Mouse (Mus musculus) forebrain, embryonic 12.5 days (tissue): ENCODE results near the gene Ntrk3. TPM values are rescaled to one million over a fixed set of nuclear protein-coding genes. Genes with fewer than 3 reads are reported as not detected.

ENCODE experiments used
- ATAC-seq: fragments of 200-750 bp; cut with Nextera tagmentation; 2 replicates; pipeline ENCODE4 v1.8.0; 2017; ENCODE audit warnings: moderate TSS enrichment; ENCODE audit not compliant: low FRiP score
- H3K27ac ChIP-seq: fragments of 300-500 bp; sonication (generic); 2 replicates; pipeline ENCODE4 v1.5.1; 2016; ENCODE audit warnings: mild to moderate bottlenecking
- H3K27me3 ChIP-seq: fragments of 300-500 bp; sonication (generic); 2 replicates; pipeline ENCODE4 v1.6.1; 2016; ENCODE audit warnings: mild to moderate bottlenecking
- H3K36me3 ChIP-seq: fragments of 300-500 bp; sonication (generic); replicated peaks from 2 replicates; pipeline ENCODE4 v1.6.1; 2016; ENCODE audit warnings: mild to moderate bottlenecking
- H3K4me1 ChIP-seq: fragments of 300-500 bp; sonication (generic); 2 replicates; pipeline ENCODE4 v1.6.1; 2016
- H3K4me2 ChIP-seq: fragments of 300-500 bp; sonication (generic); 2 replicates; pipeline ENCODE4 v1.6.1; 2016; ENCODE audit warnings: mild to moderate bottlenecking, moderate library complexity
- H3K4me3 ChIP-seq: fragments of 300-500 bp; sonication (generic); replicated peaks from 2 replicates; pipeline ENCODE4 v1.5.1; 2016; ENCODE audit warnings: mild to moderate bottlenecking
- H3K9ac ChIP-seq: fragments of 300-500 bp; sonication (generic); 2 replicates; pipeline ENCODE4 v1.6.1; 2016; ENCODE audit warnings: mild to moderate bottlenecking
- H3K9me3 ChIP-seq: fragments of 300-500 bp; sonication (generic); 2 replicates; pipeline ENCODE4 v1.6.1; 2016
- WGBS: fragments of 180-500 bp; shearing (Covaris S2); methylation state at CpG from one replicate; pipeline ENCODE4 v1.1.7; 2016; 5-methylcytosine and 5-hydroxymethylcytosine counted together
- polyA plus RNA-seq: library from polyadenylated mRNA; unstranded; fragments of >200 nt; fragmentation: Nextera tagmentation; extraction: Ambion mirVana; gene quantifications from 2 replicates; pipeline ENCODE4 v1.2.1, GENCODE M21; 2016

Ntrk3 gene
- polyA plus RNA-seq, 1 experiment from 2014 or later: 9.2 TPM

GRCm38 (mm10) chr7:78483729-78484128, 254.1 kb downstream of the Ntrk3 start:
- Histone ChIP-seq H3K27me3 (no peaks in the 10 kb centered on the region), H3K4me1 (no peaks in the 10 kb centered on the region), H3K36me3 (no peaks in the 10 kb centered on the region), H3K9me3 (no peaks in the 10 kb centered on the region), H3K4me3 (no peak overlapping the region), H3K9ac (no peak overlapping the region), H3K4me2 (no peak overlapping the region), H3K27ac (no peak overlapping the region)
- no peak for ATAC-seq
- 92% methylated on average over 3 of the region's 3 CpGs for WGBS

GRCm38 (mm10) chr7:78483061-78483460, 254.8 kb downstream of the Ntrk3 start:
- Histone ChIP-seq H3K4me3 (no peak overlapping the region), H3K9me3 (no peaks in the 10 kb centered on the region), H3K36me3 (no peaks in the 10 kb centered on the region), H3K27ac (no peak overlapping the region), H3K4me1 (no peaks in the 10 kb centered on the region), H3K27me3 (no peaks in the 10 kb centered on the region), H3K9ac (no peak overlapping the region), H3K4me2 (no peak overlapping the region)
- 81% methylated on average over 2 of the region's 2 CpGs for WGBS
- ATAC-seq: no peak

- H3K27ac ChIP-seq: no peak overlapping the region
- no peaks in the 10 kb centered on the region for H3K27me3 ChIP-seq
- H3K9me3 ChIP-seq: no peaks in the 10 kb centered on the region
- no peak overlapping the region for H3K4me2 ChIP-seq
- 84% methylated on average over 2 of the region's 2 CpGs for WGBS
- no peak overlapping the region for H3K4me3 ChIP-seq
- no peaks in the 10 kb centered on the region for H3K4me1 ChIP-seq
- no peaks in the 10 kb centered on the region for H3K36me3 ChIP-seq
- ATAC-seq: no peak
- H3K9ac ChIP-seq: no peak overlapping the region
Observed at GRCm38 (mm10) chr7:78478881-78479280, 258.9 kb downstream of the Ntrk3 start.

DNA sequence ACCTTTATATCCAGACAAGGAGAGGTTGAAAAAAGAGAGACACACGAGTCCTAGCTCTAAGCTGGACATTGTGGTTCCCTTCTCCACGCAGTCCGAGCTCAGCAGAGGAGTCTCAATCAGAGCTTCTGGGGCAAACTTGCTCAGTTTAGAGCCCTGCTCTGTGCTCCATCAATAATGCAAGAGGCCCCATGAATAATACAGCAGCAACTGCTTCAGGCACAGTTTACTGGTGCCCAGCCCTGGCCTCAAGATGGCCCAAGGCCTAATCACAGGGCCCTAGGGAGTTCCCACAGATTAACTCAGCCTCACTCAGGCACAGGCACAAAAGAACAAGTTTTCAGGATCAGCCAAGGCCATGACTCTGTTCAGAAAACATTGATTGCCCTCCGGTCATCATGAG, 266.1 kb downstream of the Ntrk3 start:
- Histone ChIP-seq H3K4me2 (no peak overlapping the region), H3K27ac (no peak overlapping the region), H3K9ac (no peak overlapping the region), H3K4me1 (no peaks in the 10 kb centered on the region), H3K27me3 (no peaks in the 10 kb centered on the region), H3K36me3 (no peaks in the 10 kb centered on the region), H3K9me3 (no peaks in the 10 kb centered on the region), H3K4me3 (no peak overlapping the region)
- whole genome bisulfite sequencing: 88% methylated on average over 4 of the region's 4 CpGs
- no peak for ATAC-seq

- Histone ChIP-seq H3K36me3 (no peaks in the 10 kb centered on the region), H3K4me3 (no peak overlapping the region), H3K27ac (no peak overlapping the region), H3K9me3 (no peaks in the 10 kb centered on the region), H3K9ac (no peak overlapping the region), H3K4me2 (no peak overlapping the region), H3K4me1 (no peaks in the 10 kb centered on the region), H3K27me3 (no peaks in the 10 kb centered on the region)
- no peak for ATAC-seq
- WGBS: 95% methylated on average over 1 of the region's 1 CpGs
Observed at GRCm38 (mm10) chr7:78471270-78471669, 266.5 kb downstream of the Ntrk3 start.

GRCm38 (mm10) chr7:78462605-78463004, 275.2 kb downstream of the Ntrk3 start:
- Histone ChIP-seq H3K27ac (no peak overlapping the region), H3K4me1 (no peaks in the 10 kb centered on the region), H3K4me3 (no peak overlapping the region), H3K27me3 (no peaks in the 10 kb centered on the region), H3K9me3 (no peaks in the 10 kb centered on the region), H3K4me2 (no peak overlapping the region), H3K36me3 (peaks cover 14% of the 10 kb centered on the region), H3K9ac (no peak overlapping the region)
- 79% methylated on average over 5 of the region's 5 CpGs for WGBS
- ATAC-seq: no peak

DNA sequence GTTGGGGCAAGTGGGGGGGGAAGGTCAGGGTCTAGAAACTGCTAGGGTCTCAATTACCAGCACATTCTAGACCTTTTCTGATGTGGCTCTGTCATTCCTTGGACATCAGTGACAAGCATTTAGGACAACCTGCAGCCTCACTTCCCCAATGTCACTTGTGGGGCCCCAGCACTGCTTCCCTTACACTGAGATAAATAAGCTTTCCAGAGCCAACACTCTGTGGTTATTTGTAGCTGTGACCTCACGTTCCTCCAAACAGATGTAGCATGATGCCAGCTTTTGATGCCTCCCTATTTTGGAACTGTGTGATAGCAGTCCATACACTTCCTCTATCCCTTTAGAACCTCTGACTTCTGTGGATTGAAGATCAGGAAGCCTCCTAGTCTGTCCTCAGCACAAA, 278.8 kb downstream of the Ntrk3 start:
- Histone ChIP-seq H3K36me3 (peaks cover 14% of the 10 kb centered on the region), H3K4me1 (no peaks in the 10 kb centered on the region), H3K27ac (no peak overlapping the region), H3K4me3 (no peak overlapping the region), H3K9ac (no peak overlapping the region), H3K9me3 (no peaks in the 10 kb centered on the region), H3K27me3 (no peaks in the 10 kb centered on the region), H3K4me2 (no peak overlapping the region)
- ATAC-seq: no peak
- WGBS: 88% methylated on average over 1 of the region's 1 CpGs

DNA sequence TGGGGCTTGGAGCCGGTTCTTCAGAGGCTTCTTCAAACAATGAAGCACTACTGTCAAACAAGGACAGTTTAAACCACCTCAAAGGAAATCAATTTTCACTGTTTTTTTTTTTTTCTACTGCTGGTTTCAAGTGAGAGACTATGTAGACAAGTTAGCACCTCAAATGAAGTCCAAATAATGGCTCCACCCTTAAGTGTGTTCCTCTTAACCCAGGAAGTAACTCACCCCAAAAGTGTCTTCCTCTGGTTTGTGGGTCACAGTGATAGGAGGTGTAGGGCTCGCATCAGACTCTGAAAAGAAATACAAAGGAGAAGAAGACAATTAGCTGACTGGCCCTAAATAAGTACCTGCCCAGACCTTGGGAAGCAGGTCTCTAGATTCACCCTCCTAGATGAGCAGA, 286.1 kb downstream of the Ntrk3 start:
- Histone ChIP-seq H3K9me3 (no peaks in the 10 kb centered on the region), H3K27ac (no peak overlapping the region), H3K9ac (no peak overlapping the region), H3K4me3 (no peak overlapping the region), H3K27me3 (no peaks in the 10 kb centered on the region), H3K4me1 (no peaks in the 10 kb centered on the region), H3K4me2 (no peak overlapping the region), H3K36me3 (no peaks in the 10 kb centered on the region)
- ATAC-seq: no peak
- WGBS: 74% methylated on average over 2 of the region's 2 CpGs

- no peak for ATAC-seq
- H3K36me3 ChIP-seq: no peaks in the 10 kb centered on the region
- WGBS: 95% methylated on average over 6 of the region's 6 CpGs
Observed at GRCm38 (mm10) chr7:78449909-78450592, 287.8 kb downstream of the Ntrk3 start.

DNA sequence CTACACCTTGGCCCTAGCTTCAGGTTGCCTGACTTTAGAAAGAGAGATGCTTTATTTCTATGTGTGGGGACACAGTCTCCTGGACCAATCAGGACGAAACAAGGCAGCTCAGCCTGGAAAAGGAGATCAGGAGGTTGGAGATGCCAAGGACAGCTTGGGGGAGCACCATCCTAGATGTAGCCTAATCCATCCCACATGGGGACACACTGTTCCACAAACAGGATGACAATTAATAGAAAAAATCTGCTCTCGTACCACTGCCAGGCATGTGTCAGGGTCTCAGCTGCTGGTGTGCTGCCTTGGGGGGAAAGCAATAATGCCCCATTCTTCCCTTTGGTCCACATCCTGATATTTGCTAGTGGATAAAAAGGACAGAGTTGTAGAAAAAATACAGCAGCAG, 289.0 kb downstream of the Ntrk3 start:
- H3K9ac ChIP-seq: no peak overlapping the region
- H3K4me1 ChIP-seq: no peaks in the 10 kb centered on the region
- WGBS: 91% methylated on average over 2 of the region's 2 CpGs
- no peaks in the 10 kb centered on the region for H3K36me3 ChIP-seq
- no peak overlapping the region for H3K4me3 ChIP-seq
- H3K9me3 ChIP-seq: no peaks in the 10 kb centered on the region
- H3K27me3 ChIP-seq: no peaks in the 10 kb centered on the region
- no peak overlapping the region for H3K4me2 ChIP-seq
- no peak overlapping the region for H3K27ac ChIP-seq
- ATAC-seq: no peak

More at GRCm38 (mm10) chr7:78449909-78450592, 287.8 kb downstream of the Ntrk3 start:
- H3K4me3 ChIP-seq: no peak overlapping the region
- H3K4me2 ChIP-seq: no peak overlapping the region
- H3K27ac ChIP-seq: no peak overlapping the region
- no peak overlapping the region for H3K9ac ChIP-seq
- H3K4me1 ChIP-seq: no peaks in the 10 kb centered on the region
- no peaks in the 10 kb centered on the region for H3K9me3 ChIP-seq
- no peaks in the 10 kb centered on the region for H3K27me3 ChIP-seq

GRCm38 (mm10) chr7:78443373-78444036, 294.3 kb downstream of the Ntrk3 start:
- H3K27ac ChIP-seq: no peak overlapping the region
- H3K9ac ChIP-seq: no peak overlapping the region
- no peak overlapping the region for H3K4me3 ChIP-seq
- ATAC-seq: no peak
- H3K9me3 ChIP-seq: no peaks in the 10 kb centered on the region
- 81% methylated on average over 5 of the region's 5 CpGs for WGBS
- H3K4me1 ChIP-seq: no peaks in the 10 kb centered on the region
- H3K36me3 ChIP-seq: no peaks in the 10 kb centered on the region
- H3K27me3 ChIP-seq: no peaks in the 10 kb centered on the region
- H3K4me2 ChIP-seq: no peak overlapping the region

DNA sequence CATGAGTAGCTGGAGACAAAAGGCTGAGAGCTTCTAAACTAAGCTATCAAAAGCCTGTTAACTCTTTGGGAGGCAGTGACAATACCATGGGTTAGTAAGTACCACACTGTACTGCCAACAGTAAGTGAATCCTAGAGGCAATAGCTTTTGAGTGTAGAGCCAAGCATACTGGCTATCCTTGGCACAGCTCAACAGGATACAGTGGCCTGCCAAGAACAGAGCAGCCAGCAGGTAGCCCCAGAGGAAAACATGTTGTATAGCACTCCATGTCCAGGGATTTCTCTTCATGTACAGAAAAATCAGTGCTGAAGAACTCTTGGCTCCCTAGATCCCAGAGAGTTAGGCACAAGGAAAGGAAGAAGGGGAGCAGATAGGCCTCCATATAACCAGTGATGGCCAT, 296.1 kb downstream of the Ntrk3 start:
- Histone ChIP-seq H3K4me2 (no peak overlapping the region), H3K27me3 (no peaks in the 10 kb centered on the region), H3K9ac (no peak overlapping the region), H3K27ac (no peak overlapping the region), H3K9me3 (no peaks in the 10 kb centered on the region), H3K4me1 (no peaks in the 10 kb centered on the region), H3K4me3 (no peak overlapping the region), H3K36me3 (no peaks in the 10 kb centered on the region)
- ATAC-seq: no peak

- no peak overlapping the region for H3K4me2 ChIP-seq
- no peak overlapping the region for H3K4me3 ChIP-seq
- no peaks in the 10 kb centered on the region for H3K36me3 ChIP-seq
Observed at GRCm38 (mm10) chr7:78440896-78441295, 296.9 kb downstream of the Ntrk3 start.

More at GRCm38 (mm10) chr7:78440896-78441295, 296.9 kb downstream of the Ntrk3 start:
- ATAC-seq: no peak
- 89% methylated on average over 3 of the region's 3 CpGs for WGBS
- Histone ChIP-seq H3K27me3 (no peaks in the 10 kb centered on the region), H3K4me1 (no peaks in the 10 kb centered on the region), H3K9me3 (no peaks in the 10 kb centered on the region), H3K27ac (no peak overlapping the region), H3K9ac (no peak overlapping the region)
